Mouse (Mus musculus): ENCODE data around the gene Aldoc. TPM values are rescaled to one million over a fixed set of nuclear protein-coding genes. Genes with fewer than 3 reads are reported as not detected.

The Aldoc gene
- polyA plus RNA-seq, 1 experiment, result 1.7 TPM

- H3K27me3 ChIP-seq (ENCODE audit: control insufficient read depth, insufficient read depth, insufficient read length), result no peaks in the 10 kb centered on the region
- H3K79me2 ChIP-seq (ENCODE audit: control insufficient read depth, insufficient read depth), result peaks cover 16% of the 10 kb centered on the region
- no peak overlapping the region for H3ac ChIP-seq (ENCODE audit: control insufficient read depth, insufficient read length)
- TF ChIP-seq MYOD1 (IDR thresholded peaks at IDR 0.05; ENCODE audit: control insufficient read depth in 1 of 3, insufficient read length in 2 of 3, low read depth in 2 of 3) (no peak), POLR2A (IDR thresholded peaks at IDR 0.05; ENCODE audit: insufficient read length, low read depth) (no peak), MYOG (IDR thresholded peaks at IDR 0.05; ENCODE audit: control insufficient read depth in 1 of 3, insufficient read depth in 1 of 3, insufficient read length in 2 of 3, low read depth in 2 of 3) (no peak), E2F4 (IDR thresholded peaks at IDR 0.05; ENCODE audit: insufficient read depth) (no peak), MAX (IDR thresholded peaks at IDR 0.05; ENCODE audit: low read depth) (no peak), SRF (IDR thresholded peaks at IDR 0.05; ENCODE audit: control insufficient read depth, insufficient read length, low read depth) (no peak), USF1 (IDR thresholded peaks at IDR 0.05; ENCODE audit: low read depth) (no peak), TCF12 (IDR thresholded peaks at IDR 0.05; ENCODE audit: insufficient read depth, poor library complexity, severe bottlenecking) (no peak), TCF3 (IDR thresholded peaks at IDR 0.05; ENCODE audit: insufficient read length, low read depth) (no peak)
- H3K4me2 ChIP-seq (ENCODE audit: low read depth), result no peak overlapping the region
- peaks cover 53% of the 10 kb centered on the region for H3K36me3 ChIP-seq (ENCODE audit: control insufficient read depth, insufficient read depth)
- no peak overlapping the region for H3K4me3 ChIP-seq
These were observed 11.8 kb upstream of the Aldoc start for GRCm38 (mm10) chr11:78310861-78311511.

DNA sequence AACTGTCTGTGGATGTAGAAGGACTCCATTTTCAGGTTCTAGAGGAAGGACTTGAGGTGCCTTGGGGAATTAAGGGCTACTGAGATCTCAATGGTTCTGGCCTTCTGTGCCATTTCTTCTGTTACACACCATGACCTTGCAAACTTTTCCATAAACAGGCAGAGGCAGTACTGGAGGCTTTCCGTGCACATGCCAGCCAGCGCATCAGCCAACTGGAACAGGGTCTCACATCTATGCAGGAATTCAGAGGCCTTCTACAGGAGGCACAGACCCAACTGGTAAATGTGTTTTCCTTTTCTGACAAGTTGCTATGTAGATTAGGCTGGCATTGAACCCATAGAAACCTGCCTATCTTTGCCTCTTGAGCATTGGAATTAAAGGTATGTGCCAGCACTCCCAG, 9.1 kb upstream of the Aldoc start:
- Histone ChIP-seq H3K4me2 (ENCODE audit: low read depth) (no peak overlapping the region), H3K36me3 (ENCODE audit: control insufficient read depth, insufficient read depth) (peaks cover 59% of the 10 kb centered on the region), H3ac (ENCODE audit: control insufficient read depth, insufficient read length) (no peak overlapping the region), H3K27me3 (ENCODE audit: control insufficient read depth, insufficient read depth, insufficient read length) (no peaks in the 10 kb centered on the region), H3K79me2 (ENCODE audit: control insufficient read depth, insufficient read depth) (no peaks in the 10 kb centered on the region), H3K4me3 (no peak overlapping the region)
- no peak for TF ChIP-seq E2F4 (IDR thresholded peaks at IDR 0.05; ENCODE audit: insufficient read depth)
- TF ChIP-seq CEBPB (IDR thresholded peaks at IDR 0.05; ENCODE audit: insufficient read depth, poor library complexity, severe bottlenecking), result no peak

DNA sequence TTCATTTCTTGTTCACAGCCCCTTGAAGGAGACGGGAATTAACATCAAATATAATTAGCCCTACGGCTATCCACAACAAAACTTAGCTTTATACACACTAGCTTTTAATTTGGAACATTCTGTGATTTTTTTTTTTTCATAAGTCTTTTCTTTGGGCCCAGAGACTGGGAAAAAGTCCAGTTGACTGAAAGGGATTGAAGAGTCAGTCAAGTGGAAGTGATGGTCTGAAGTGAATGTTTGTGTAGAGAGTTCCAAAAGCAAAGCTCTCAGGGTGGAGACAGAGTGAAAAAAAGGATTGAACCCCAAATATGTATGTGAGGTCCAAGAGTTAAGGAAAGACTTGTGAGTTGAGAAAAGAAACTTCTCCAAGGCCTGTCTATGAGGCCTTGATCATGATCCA, 4.4 kb upstream of the Aldoc start:
- no peak for TF ChIP-seq MAX (IDR thresholded peaks at IDR 0.05; ENCODE audit: low read depth)
- TF ChIP-seq USF1 (IDR thresholded peaks at IDR 0.05; ENCODE audit: low read depth), result no peak
- no peak for TF ChIP-seq POLR2A (IDR thresholded peaks at IDR 0.05; ENCODE audit: insufficient read length, low read depth)
- no peak for TF ChIP-seq POLR2AphosphoS2 (IDR thresholded peaks at IDR 0.05; ENCODE audit: insufficient read length, low read depth)
- no peak for TF ChIP-seq SRF (IDR thresholded peaks at IDR 0.05; ENCODE audit: control insufficient read depth, insufficient read length, low read depth)
- TF ChIP-seq TCF12 (IDR thresholded peaks at IDR 0.05; ENCODE audit: insufficient read depth, poor library complexity, severe bottlenecking), result no peak
- no peak for TF ChIP-seq MYOD1 (IDR thresholded peaks at IDR 0.05; ENCODE audit: control insufficient read depth in 1 of 3, insufficient read length in 2 of 3, low read depth in 2 of 3)
- no peak for TF ChIP-seq TCF3 (IDR thresholded peaks at IDR 0.05; ENCODE audit: insufficient read length, low read depth)
- TF ChIP-seq REST (IDR thresholded peaks at IDR 0.05; ENCODE audit: insufficient read depth, insufficient read length), result no peak
- TF ChIP-seq MYOG (IDR thresholded peaks at IDR 0.05; ENCODE audit: control insufficient read depth in 1 of 3, insufficient read depth in 1 of 3, insufficient read length in 2 of 3, low read depth in 2 of 3), result no peak
- TF ChIP-seq E2F4 (IDR thresholded peaks at IDR 0.05; ENCODE audit: insufficient read depth), result no peak
- no peak for TF ChIP-seq CEBPB (IDR thresholded peaks at IDR 0.05; ENCODE audit: insufficient read depth, poor library complexity, severe bottlenecking)
- Histone ChIP-seq H3K4me2 (ENCODE audit: low read depth) (no peak overlapping the region), H3ac (ENCODE audit: control insufficient read depth, insufficient read length) (no peak overlapping the region), H3K27me3 (ENCODE audit: control insufficient read depth, insufficient read depth, insufficient read length) (no peaks in the 10 kb centered on the region), H3K36me3 (ENCODE audit: control insufficient read depth, insufficient read depth) (peaks cover 53% of the 10 kb centered on the region), H3K79me2 (ENCODE audit: control insufficient read depth, insufficient read depth) (no peaks in the 10 kb centered on the region), H3K4me3 (no peak overlapping the region)

GRCm38 (mm10) chr11:78322076-78322831, 514 bp upstream of the Aldoc start:
- Histone ChIP-seq H3K79me2 (ENCODE audit: control insufficient read depth, insufficient read depth) (no peaks in the 10 kb centered on the region), H3K27me3 (ENCODE audit: control insufficient read depth, insufficient read depth, insufficient read length) (no peaks in the 10 kb centered on the region), H3ac (ENCODE audit: control insufficient read depth, insufficient read length) (no peak overlapping the region), H3K36me3 (ENCODE audit: control insufficient read depth, insufficient read depth) (peaks cover 29% of the 10 kb centered on the region), H3K4me3 (no peak overlapping the region), H3K4me2 (ENCODE audit: low read depth) (no peak overlapping the region)
- TF ChIP-seq POLR2A (IDR thresholded peaks at IDR 0.05; ENCODE audit: insufficient read length, low read depth) (no peak), MYOG (IDR thresholded peaks at IDR 0.05; ENCODE audit: control insufficient read depth in 1 of 3, insufficient read depth in 1 of 3, insufficient read length in 2 of 3, low read depth in 2 of 3) (no peak), USF1 (IDR thresholded peaks at IDR 0.05; ENCODE audit: low read depth) (no peak), SRF (IDR thresholded peaks at IDR 0.05; ENCODE audit: control insufficient read depth, insufficient read length, low read depth) (no peak), CEBPB (IDR thresholded peaks at IDR 0.05; ENCODE audit: insufficient read depth, poor library complexity, severe bottlenecking) (no peak)

Measured in myocyte (in vitro differentiated cells).